Mouse (Mus musculus) heart, embryonic 14.5 days (tissue): Measurements from ENCODE around the gene Atp1a4. TPM values are rescaled to one million over a fixed set of nuclear protein-coding genes. Genes with fewer than 3 reads are reported as not detected.

ENCODE experiments used
- ATAC-seq: fragments of 200-750 bp; cut with Nextera tagmentation; 2 replicates; pipeline ENCODE4 v1.8.0; 2017; ENCODE audit warnings: low read depth, moderate TSS enrichment; ENCODE audit not compliant: insufficient number of reproducible peaks, insufficient read depth, low FRiP score
- H3K27ac ChIP-seq, 2 experiments: fragments of 200-500 bp in 1 of 2; fragments of 300-500 bp in 1 of 2; sonication (generic) in 1 of 2; replicated peaks in 1 of 2; 2 replicates each; pipeline ENCODE4 v1.5.1; 2012 to 2014; ENCODE audit warnings: low read depth in 2 of 2, low read length in 2 of 2, control low read depth in 1 of 2, mild to moderate bottlenecking in 1 of 2, mixed read lengths in 1 of 2; ENCODE audit not compliant: control insufficient read depth in 1 of 2, insufficient read depth in 1 of 2
- H3K27me3 ChIP-seq: fragments of 300-500 bp; sonication (generic); 2 replicates; pipeline ENCODE4 v1.6.1; 2014; ENCODE audit warnings: mild to moderate bottlenecking, low read length, control low read depth; ENCODE audit not compliant: control insufficient read depth, insufficient read depth
- H3K36me3 ChIP-seq: fragments of 300-500 bp; sonication (generic); 2 replicates; pipeline ENCODE4 v1.6.1; 2014; ENCODE audit warnings: mild to moderate bottlenecking, control low read depth, low read length, mixed read lengths; ENCODE audit not compliant: control insufficient read depth, insufficient read depth
- H3K4me1 ChIP-seq, 2 experiments: fragments of 200-500 bp in 1 of 2; fragments of 300-500 bp in 1 of 2; sonication (generic) in 1 of 2; 2 replicates each; pipeline ENCODE4 v1.6.1; 2012 to 2014; ENCODE audit warnings: low read length in 2 of 2, control low read depth in 1 of 2, mixed read lengths in 1 of 2; ENCODE audit not compliant: control insufficient read depth in 2 of 2, insufficient read depth in 2 of 2
- H3K4me2 ChIP-seq: fragments of 300-500 bp; sonication (generic); 2 replicates; pipeline ENCODE4 v1.6.1; 2014; ENCODE audit warnings: mild to moderate bottlenecking, low read length
- H3K4me3 ChIP-seq, 2 experiments: fragments of 200-500 bp in 1 of 2; fragments of 300-500 bp in 1 of 2; sonication (generic) in 1 of 2; 2 replicates each; pipeline ENCODE4 v1.5.1; 2012 to 2014; ENCODE audit warnings: low read length in 2 of 2, mild to moderate bottlenecking in 2 of 2, control low read depth in 1 of 2, low read depth in 1 of 2, moderate library complexity in 1 of 2; ENCODE audit not compliant: control insufficient read depth in 1 of 2, insufficient read depth in 1 of 2
- H3K9ac ChIP-seq: fragments of 300-500 bp; sonication (generic); 2 replicates; pipeline ENCODE4 v1.6.1; 2014; ENCODE audit warnings: mild to moderate bottlenecking, low read length
- H3K9me3 ChIP-seq: fragments of 300-500 bp; sonication (generic); 2 replicates; pipeline ENCODE4 v1.6.1; 2016; ENCODE audit warnings: low read length, control low read depth; ENCODE audit not compliant: control insufficient read depth
- WGBS: fragments of 180-500 bp; shearing (Covaris S2); extraction: QIAGEN DNeasy Blood & Tissue Kit; methylation state at CpG from one replicate; pipeline ENCODE4 v1.1.7; 2014; 5-methylcytosine and 5-hydroxymethylcytosine counted together
- polyA plus RNA-seq: library from polyadenylated mRNA; unstranded; fragments of >200 nt; fragmentation: Nextera tagmentation; extraction: Ambion mirVana; gene quantifications from 2 replicates; pipeline ENCODE4 v1.2.1, GENCODE M21; 2014

The Atp1a4 gene
- polyA plus RNA-seq, 1 experiment from 2014 or later, result 0.23 TPM

GRCm38 (mm10) chr1:172200871-172201447, 57.3 kb downstream of the Atp1a4 start:
- Histone ChIP-seq H3K36me3 (peaks cover 61% of the 10 kb centered on the region), H3K9ac (no peak overlapping the region)

DNA sequence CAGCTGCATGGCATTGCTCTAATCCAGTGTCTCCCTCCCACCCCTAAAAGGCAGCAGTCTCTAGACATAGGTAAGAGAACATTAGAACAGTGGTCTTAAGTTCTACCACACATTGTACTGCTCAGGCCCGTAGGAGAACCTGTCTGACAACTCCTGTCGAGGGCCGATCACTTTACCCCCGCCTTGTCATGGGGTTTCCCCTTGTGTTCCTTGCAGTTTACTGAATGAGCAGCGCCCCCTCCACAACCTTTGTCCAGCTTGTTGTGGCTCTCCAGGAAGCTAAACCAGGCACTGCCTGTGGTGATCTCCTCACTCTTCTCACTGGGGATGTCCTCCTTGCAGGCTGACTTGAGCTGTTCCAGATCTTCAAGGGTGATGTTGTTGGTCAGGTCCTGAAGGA, 58.1 kb downstream of the Atp1a4 start:
- no peaks in the 10 kb centered on the region for H3K27me3 ChIP-seq
- H3K9me3 ChIP-seq, result no peaks in the 10 kb centered on the region
- ATAC-seq, result no peak
- peaks cover 36 to 47% of the 10 kb centered on the region in 2 experiments for H3K4me1 ChIP-seq
- WGBS, result 77% methylated on average over 5 of the region's 5 CpGs
- 0 out of 4 replicates have a peak overlapping the region, but pooled peaks of 1 of the 2 experiments have one; percentile 14 for H3K27ac ChIP-seq
- no peak overlapping the region for H3K4me2 ChIP-seq
- H3K4me3 ChIP-seq, result no peak overlapping the region
- peaks cover 69% of the 10 kb centered on the region for H3K36me3 ChIP-seq
- H3K9ac ChIP-seq, result no peak overlapping the region

More at GRCm38 (mm10) chr1:172200871-172201447, 57.3 kb downstream of the Atp1a4 start:
- ATAC-seq, result peak; percentile 20; the same call in 1 of the 2 replicates
- H3K27ac ChIP-seq, result peak overlapping the region; percentile 49 to 92
- peak overlapping the region; percentile 12; the same call in 1 of the 2 replicates for H3K4me2 ChIP-seq
- no peaks in the 10 kb centered on the region for H3K9me3 ChIP-seq
- H3K4me1 ChIP-seq, result peaks cover 42 to 55% of the 10 kb centered on the region in 2 experiments
- H3K27me3 ChIP-seq, result no peaks in the 10 kb centered on the region
- H3K4me3 ChIP-seq, result no peak overlapping the region
- 40% methylated on average over 7 of the region's 7 CpGs for WGBS

GRCm38 (mm10) chr1:172198996-172199395, 59.2 kb downstream of the Atp1a4 start:
- H3K9ac ChIP-seq, result no peak overlapping the region
- H3K4me2 ChIP-seq, result no peak overlapping the region
- no peaks in the 10 kb centered on the region for H3K9me3 ChIP-seq
- 85% methylated on average over 4 of the region's 4 CpGs for WGBS
- no peaks in the 10 kb centered on the region for H3K27me3 ChIP-seq
- H3K27ac ChIP-seq, result no peak overlapping the region
- H3K4me3 ChIP-seq, result no peak overlapping the region
- no peak for ATAC-seq
- peaks cover 29 to 36% of the 10 kb centered on the region in 2 experiments for H3K4me1 ChIP-seq
- peaks cover 79% of the 10 kb centered on the region for H3K36me3 ChIP-seq

GRCm38 (mm10) chr1:172198316-172198715, 59.9 kb downstream of the Atp1a4 start:
- Histone ChIP-seq H3K36me3 (peaks cover 84% of the 10 kb centered on the region), H3K9ac (no peak overlapping the region), H3K4me3 (no peak overlapping the region), H3K9me3 (no peaks in the 10 kb centered on the region), H3K27ac (no peak overlapping the region), H3K4me1 (peaks cover 23 to 29% of the 10 kb centered on the region in 2 experiments), H3K27me3 (no peaks in the 10 kb centered on the region), H3K4me2 (no peak overlapping the region)
- whole genome bisulfite sequencing, result 85% methylated on average over 8 of the region's 8 CpGs
- no peak for ATAC-seq

GRCm38 (mm10) chr1:172197851-172198250, 60.4 kb downstream of the Atp1a4 start:
- H3K36me3 ChIP-seq, result peaks cover 85% of the 10 kb centered on the region
- no peak for ATAC-seq
- no peak overlapping the region for H3K9ac ChIP-seq
- H3K4me1 ChIP-seq, result peaks cover 18 to 24% of the 10 kb centered on the region in 2 experiments
- H3K9me3 ChIP-seq, result no peaks in the 10 kb centered on the region
- H3K4me2 ChIP-seq, result no peak overlapping the region
- no peak overlapping the region for H3K27ac ChIP-seq
- WGBS, result 71% methylated on average over 5 of the region's 5 CpGs
- no peaks in the 10 kb centered on the region for H3K27me3 ChIP-seq
- no peak overlapping the region for H3K4me3 ChIP-seq

- Histone ChIP-seq H3K4me2 (no peak overlapping the region), H3K27ac (no peak overlapping the region), H3K9me3 (no peaks in the 10 kb centered on the region), H3K4me3 (no peak overlapping the region), H3K36me3 (peaks cover 92% of the 10 kb centered on the region), H3K27me3 (no peaks in the 10 kb centered on the region), H3K9ac (no peak overlapping the region), H3K4me1 (peaks cover 11 to 17% of the 10 kb centered on the region in 2 experiments)
- WGBS, result 90% methylated on average over 3 of the region's 3 CpGs
- ATAC-seq, result no peak
Observed at GRCm38 (mm10) chr1:172197146-172197545, 61.1 kb downstream of the Atp1a4 start.

GRCm38 (mm10) chr1:172194435-172194834, 63.8 kb downstream of the Atp1a4 start:
- WGBS, result 72% methylated on average over 8 of the region's 8 CpGs
- no peaks in the 10 kb centered on the region for H3K4me1 ChIP-seq
- no peak overlapping the region for H3K4me3 ChIP-seq
- H3K9me3 ChIP-seq, result no peaks in the 10 kb centered on the region
- H3K9ac ChIP-seq, result no peak overlapping the region
- H3K27me3 ChIP-seq, result no peaks in the 10 kb centered on the region
- no peak overlapping the region for H3K4me2 ChIP-seq
- H3K27ac ChIP-seq, result no peak overlapping the region
- peaks cover 96% of the 10 kb centered on the region for H3K36me3 ChIP-seq
- ATAC-seq, result no peak

- no peaks in the 10 kb centered on the region for H3K27me3 ChIP-seq
- peaks cover 95% of the 10 kb centered on the region for H3K36me3 ChIP-seq
- no peaks in the 10 kb centered on the region for H3K4me1 ChIP-seq
- H3K4me2 ChIP-seq, result no peak overlapping the region
- no peak overlapping the region for H3K9ac ChIP-seq
- no peak overlapping the region for H3K4me3 ChIP-seq
- H3K27ac ChIP-seq, result no peak overlapping the region
- ATAC-seq, result no peak
- 90% methylated on average over 3 of the region's 3 CpGs for WGBS
- no peaks in the 10 kb centered on the region for H3K9me3 ChIP-seq
Observed at GRCm38 (mm10) chr1:172192217-172192616, 66.0 kb downstream of the Atp1a4 start.
